Mouse (Mus musculus): ENCODE measurements at regions not wholly inside any gene's neighbourhood (a gene's known extent, or its start where the extent isn't known, plus 50 kb on each side); places are given as distances from the start of the nearest gene placed in this dataset.

DNA sequence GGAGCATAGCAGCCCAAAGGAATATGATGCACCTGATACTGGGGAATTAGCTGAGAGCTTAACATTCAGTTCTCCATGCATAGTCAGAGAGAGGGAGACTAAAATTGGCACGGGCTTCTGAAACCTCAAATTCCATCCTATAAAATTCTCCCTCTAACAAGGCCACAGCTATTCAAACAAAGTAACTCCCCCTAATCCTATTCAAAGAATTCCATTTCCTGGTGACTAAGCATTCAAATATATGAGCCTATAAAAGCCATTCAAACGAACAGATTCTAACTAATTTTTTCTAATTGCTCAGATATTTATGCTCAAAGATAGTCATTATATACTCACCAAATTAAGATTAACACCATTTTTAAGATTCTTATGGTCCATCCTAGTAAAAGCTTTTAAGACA is 751.1 kb upstream of the Adam24 start:
- TF ChIP-seq CTCF (IDR thresholded peaks at IDR 0.05; ENCODE audit: control insufficient read depth, insufficient read depth, insufficient read length) (no peak), MAX (IDR thresholded peaks at IDR 0.05) (peak; percentile 14), MYOG (IDR thresholded peaks at IDR 0.05; ENCODE audit: control insufficient read depth, extremely low read depth, insufficient read length) (no peak), MYOD1 (IDR thresholded peaks at IDR 0.05; ENCODE audit: control insufficient read depth, insufficient read length, low read depth) (no peak), CEBPB (IDR thresholded peaks at IDR 0.05; ENCODE audit: low read depth) (no peak)

Data from C2C12 (cell line).